Mouse (Mus musculus) layer of hippocampus, adult 2 months (tissue): ENCODE results near the gene Cdk6. TPM values are rescaled to one million over a fixed set of nuclear protein-coding genes. Genes with fewer than 3 reads are reported as not detected.
"Not testable (repeated sequence)": the region's sequence is repeated elsewhere in the genome, so short reads cannot be mapped to it uniquely, and the experiment has no call there.

Experiments
- DNase-seq, 2 experiments: peaks; one replicate each; pipeline ENCODE4 v3.0.0; 2022; ENCODE audit warnings: low spot score in 2 of 2
- H3K27ac ChIP-seq: fragments of 200-600 bp; 2 replicates; pipeline ENCODE4 v1.8.1; 2022
- H3K4me3 ChIP-seq: fragments of 200-600 bp; 2 replicates; pipeline ENCODE4 v1.8.1; 2022; ENCODE audit warnings: mild to moderate bottlenecking
- CTCF ChIP-seq: fragments of 200-600 bp; conservative IDR thresholded peaks from 2 replicates; pipeline ENCODE4 v1.8.1; 2022; ENCODE audit warnings: antibody characterized with exemption, mild to moderate bottlenecking, moderate library complexity
- total RNA-seq, 2 experiments: library from RNA; stranded (reverse); gene quantifications; 2 replicates each; pipeline ENCODE4 v1.2.3; 2021

The Cdk6 gene
- total RNA-seq, 2 experiments from 2014 or later: 3.5 to 6.3 TPM

DNA sequence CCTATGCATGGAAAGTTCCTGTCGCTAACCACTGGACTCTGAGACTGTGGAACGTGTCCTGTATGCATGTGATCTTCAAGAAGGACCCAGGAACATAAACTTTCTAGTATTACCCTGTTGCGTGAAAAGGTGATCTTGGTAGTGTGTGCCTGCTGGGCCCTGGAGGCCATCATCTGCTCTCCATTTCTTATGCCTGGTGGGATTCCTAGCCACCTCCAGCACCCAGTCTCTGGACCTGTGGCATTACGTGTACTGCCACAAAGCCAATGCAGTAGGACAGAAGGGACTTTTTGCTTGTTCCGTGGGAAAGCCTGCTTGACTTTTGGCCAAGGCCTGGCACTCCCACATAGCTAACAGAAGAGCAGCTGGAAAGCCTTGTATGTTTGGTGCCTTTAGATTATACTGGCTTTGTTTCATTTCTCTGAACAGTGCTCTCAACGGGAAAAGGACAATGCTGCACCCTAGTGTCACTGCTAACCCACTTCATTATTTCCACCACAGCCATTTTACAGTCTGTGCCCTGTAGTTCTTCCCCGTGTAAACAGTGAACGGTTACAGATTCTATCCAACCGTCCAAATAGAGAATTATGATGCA, 175.3 kb downstream of the Cdk6 start:
- Histone ChIP-seq H3K4me3 (no peak overlapping the region), H3K27ac (no peak overlapping the region)
- TF ChIP-seq CTCF: peak; percentile 87
- DNase-seq: peak; percentile 45 to 49

DNA sequence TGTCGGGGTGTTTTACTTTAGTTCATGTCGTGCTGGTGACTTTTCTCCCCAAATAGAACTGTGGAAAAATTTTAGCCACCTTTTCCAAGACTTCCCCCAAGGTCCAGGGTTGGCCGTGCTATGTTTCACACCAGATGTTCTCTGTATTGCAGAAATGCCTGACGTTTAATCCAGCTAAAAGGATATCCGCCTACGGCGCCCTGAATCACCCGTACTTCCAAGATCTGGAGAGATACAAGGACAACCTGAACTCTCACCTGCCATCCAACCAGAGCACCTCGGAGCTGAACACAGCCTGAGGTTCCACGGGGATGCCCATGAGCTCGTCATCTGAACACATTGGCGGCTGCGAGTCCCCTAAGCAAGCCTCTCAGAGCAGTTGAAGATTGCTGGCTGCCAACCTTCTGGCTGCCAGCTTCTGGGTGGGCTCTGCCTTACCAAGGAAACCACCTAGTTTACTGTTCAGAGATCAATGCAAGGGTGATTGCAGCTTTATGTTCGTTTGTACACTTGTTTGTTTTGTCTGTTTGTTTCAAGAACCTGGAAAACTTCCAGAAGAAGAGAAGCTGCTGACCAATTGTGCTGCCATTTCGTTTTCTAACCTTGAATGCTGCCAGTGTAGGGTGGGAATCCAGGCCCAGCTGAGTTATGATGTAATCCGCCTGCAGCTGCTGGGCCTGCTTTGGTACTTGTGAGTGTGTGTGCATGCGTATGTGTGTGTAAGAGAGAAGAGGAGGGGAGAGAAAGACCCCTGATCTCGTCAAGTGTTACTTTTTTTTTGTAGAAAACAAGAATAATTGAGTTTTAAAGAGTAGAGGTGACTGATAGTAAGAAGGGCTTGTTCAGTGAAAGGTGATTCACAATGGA, 179.4 kb downstream of the Cdk6 start:
- DNase-seq: no peak
- TF ChIP-seq CTCF: no peak

DNA sequence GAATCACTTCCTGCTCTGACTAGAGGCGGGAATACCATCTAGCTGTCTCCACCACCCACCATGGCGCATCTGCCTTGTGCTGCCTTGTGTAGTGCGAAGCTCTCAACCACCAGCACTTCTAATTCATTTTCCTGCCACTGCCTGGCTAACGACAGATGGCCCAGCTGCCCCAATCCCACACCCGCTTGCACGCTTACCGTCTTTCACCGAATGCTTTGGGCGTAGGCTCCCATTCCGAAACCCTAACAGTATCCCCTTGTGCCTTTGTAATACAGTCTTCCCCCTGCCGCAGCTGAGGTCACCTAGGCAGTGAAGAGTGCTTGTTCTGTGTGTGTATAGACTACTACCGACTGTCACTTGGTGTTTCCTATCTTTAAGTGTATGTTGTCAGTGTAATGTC, 180.5 kb downstream of the Cdk6 start:
- no peak for DNase-seq
- no peak for TF ChIP-seq CTCF
- Histone ChIP-seq H3K27ac (no peak overlapping the region), H3K4me3 (no peak overlapping the region)

More for the DNA sequence above, 179.4 kb downstream of the Cdk6 start:
- Histone ChIP-seq H3K27ac (no peak overlapping the region), H3K4me3 (no peak overlapping the region)

DNA sequence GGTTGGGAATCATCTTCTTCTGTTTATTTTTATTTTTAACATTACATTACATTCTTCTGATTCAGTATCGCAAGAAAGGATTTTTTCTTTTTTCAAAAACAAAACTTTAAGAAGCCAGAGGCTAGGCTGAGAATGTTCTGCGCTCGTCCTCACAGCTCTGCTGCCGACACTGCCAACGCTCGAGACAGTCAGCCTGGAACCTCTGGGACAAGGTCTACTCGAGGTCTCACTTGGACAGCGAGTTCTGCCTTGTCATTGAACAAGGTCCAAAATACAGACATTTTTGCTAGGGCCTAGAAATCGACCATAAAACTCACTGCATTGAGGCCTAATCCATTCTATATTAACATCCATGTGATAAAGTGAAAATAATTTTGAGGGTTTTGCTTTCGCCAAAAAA, 181.5 kb downstream of the Cdk6 start:
- DNase-seq: no peak
- Histone ChIP-seq H3K4me3 (no peak overlapping the region), H3K27ac (no peak overlapping the region)
- no peak for TF ChIP-seq CTCF

DNA sequence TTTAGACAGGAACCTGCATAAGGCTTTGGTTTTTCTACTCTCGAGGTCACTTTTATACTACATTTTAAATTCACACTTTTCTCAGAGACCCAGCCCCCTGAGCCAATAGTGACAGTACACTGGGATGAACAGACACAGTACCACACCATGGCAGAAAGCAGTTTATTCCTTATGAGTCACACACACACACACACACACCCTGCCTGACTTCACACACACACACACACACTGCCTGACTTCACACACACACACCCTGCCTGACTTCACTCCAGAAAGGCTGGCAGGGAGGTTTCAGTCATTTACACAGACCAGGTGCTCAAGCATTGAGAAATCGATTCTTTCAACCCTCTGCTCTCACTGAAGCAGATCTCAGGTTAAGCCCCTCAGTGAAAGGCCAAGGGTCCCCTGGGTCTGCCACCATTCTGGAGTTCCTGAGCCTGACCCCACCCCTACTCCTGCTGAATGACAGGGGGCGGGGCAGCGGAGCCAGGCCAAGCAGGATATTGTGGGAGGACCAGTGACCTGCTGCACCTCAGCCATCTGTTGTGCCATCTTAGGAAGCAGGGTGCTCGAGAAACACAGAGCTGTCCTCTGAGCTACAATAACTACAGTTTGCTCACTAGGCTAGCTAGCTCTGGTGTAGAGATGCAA, 185.9 kb downstream of the Cdk6 start:
- no peak overlapping the region for H3K27ac ChIP-seq
- no peak for TF ChIP-seq CTCF
- DNase-seq: no peak
- no peak overlapping the region for H3K4me3 ChIP-seq

DNA sequence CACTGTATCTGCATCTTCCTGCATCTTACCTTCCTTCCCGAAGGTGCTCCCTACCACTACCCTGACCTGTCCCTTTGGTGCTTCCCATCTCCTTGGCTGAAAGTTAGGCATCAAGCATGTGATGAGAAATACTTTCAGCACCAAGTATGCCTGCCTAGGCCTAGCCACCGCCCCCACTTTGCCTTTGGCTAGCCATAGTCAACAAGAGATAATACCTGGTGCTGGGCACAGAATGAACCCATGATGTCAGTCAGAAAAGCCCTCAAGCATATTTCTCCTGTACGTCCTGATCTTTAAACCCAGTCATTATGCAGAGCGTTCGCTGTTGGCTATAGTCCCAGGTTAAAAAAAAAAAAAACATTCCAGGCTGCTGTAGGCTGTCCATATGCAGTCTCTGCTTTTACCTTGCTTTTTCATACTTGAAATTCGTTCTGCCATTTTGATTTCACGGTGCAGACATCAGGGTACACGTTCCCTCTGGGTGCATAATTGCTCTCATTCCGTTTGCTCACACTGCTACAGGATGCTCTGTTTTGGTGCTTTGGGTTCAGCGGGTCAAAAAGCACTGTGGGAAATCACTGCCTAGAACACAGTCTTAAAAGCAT, 188.4 kb downstream of the Cdk6 start:
- no peak for DNase-seq
- Histone ChIP-seq H3K4me3 (no peak overlapping the region), H3K27ac (no peak overlapping the region)
- no peak for TF ChIP-seq CTCF

DNA sequence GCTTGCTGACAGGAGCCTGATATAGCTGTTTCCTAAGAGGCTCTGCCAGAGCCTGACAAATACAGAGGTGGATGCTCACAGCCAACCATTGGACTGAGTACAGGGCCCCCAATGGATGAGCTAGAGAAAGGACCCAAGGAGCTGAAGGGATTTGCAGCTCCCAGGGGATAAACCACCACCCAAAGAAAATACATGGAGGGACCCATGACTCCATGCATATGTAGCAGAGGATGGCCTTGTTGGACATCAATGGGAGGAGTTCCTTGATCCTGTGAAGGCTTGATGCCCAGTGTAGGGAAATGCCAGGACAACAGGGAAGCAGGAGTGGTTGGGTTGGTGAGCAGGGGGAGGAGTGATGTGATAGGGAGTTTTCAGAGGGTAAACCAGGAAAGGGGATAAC, 190.8 kb downstream of the Cdk6 start:
- H3K27ac ChIP-seq, H3K4me3 ChIP-seq, DNase-seq: not testable (repeated sequence)

DNA sequence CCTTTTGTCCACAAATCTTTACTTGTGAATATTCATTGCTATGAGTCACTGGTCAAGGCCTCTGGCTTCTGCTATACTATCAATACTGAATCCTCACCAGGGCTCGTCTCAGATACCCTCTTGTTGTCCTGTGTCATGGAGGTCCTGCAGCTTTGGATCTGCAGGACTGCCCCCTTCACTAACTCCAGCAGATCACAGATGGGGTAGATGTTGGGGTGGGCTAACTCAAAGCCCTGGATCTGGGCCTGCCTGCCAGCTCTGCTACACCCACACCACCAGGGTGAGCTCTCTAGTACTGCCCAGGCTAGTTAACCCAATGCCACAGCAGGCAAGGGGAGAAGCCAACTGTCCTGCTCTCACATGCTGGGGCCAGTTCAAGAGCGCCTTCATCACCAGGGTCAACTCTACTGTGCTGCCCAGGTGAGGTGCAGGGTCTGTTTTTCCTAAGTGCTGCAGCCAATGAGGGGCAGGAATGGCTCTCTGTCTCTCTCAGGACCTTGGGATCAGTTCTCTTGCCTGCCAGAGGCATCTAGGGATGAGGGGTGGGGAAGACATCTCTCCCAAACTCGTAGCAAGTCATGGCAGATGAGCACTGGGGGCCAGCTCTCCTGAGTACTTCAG, 195.4 kb downstream of the Cdk6 start:
- TF ChIP-seq CTCF: no peak
- DNase-seq: no peak
- Histone ChIP-seq H3K27ac (no peak overlapping the region), H3K4me3 (no peak overlapping the region)

DNA sequence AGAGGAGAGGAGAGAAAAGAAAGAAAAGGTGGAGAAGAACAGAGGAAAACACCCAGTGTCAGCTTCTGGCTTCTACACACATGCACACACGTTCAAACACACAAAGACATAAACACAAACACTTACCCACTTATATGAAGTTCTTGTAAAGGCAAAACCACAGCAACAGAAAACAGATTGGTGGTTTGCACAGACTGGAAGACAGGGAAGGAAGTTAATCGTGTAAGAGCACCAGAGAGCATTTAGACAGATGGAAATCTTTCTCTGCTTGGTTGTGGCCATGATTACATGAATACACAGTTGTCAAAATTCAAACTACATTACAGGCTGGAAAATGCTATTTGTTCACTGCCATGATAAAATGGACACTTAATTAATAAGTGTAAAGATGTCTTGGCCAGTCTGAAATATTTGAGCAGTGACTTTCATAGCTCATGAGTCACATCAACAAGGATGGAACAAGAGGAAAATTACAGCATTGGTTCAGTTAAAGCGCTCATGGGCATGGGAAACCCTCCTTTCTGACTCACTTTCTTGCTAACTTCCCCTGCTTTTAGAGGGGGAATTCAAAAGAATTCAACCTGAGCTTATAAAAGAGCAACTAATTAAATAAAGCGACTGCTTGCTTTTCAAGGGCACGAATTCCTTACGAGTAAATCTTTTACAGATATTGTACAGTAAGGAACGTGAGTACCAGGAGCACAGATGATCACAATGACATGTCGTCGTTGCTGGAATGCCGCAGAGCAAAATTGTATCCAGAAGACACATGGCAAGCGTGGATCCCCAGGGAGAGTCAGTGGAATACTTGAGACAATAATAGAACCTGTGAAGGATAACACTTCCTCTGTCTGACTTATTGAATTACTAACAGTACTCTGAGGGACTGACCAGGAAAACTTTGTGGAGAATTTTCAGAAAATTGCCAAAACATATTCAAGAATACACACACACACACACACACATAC, 197.5 kb downstream of the Cdk6 start:
- Histone ChIP-seq H3K27ac (no peak overlapping the region), H3K4me3 (no peak overlapping the region)
- no peak for DNase-seq
- TF ChIP-seq CTCF: no peak

DNA sequence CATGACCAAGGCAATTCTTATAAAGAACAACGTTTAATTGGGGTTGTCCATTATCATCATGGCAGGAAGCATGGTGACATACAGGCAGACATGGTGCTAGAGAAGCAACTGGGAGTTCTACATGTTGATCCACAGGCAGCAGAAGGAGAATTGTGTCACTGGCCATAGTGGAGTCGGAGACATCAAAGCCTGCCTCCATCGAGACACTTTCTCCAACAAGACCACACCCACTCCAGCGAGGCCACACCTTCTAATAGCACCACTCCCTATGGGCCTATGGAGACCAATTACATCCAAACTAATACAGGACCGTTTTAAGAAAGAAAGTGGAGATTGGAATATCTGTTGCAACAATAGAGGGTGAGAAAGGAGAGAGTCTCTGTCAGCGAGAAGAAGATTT, 200.6 kb downstream of the Cdk6 start:
- no peak for DNase-seq
- H3K4me3 ChIP-seq: no peak overlapping the region
- no peak overlapping the region for H3K27ac ChIP-seq
- no peak for TF ChIP-seq CTCF

DNA sequence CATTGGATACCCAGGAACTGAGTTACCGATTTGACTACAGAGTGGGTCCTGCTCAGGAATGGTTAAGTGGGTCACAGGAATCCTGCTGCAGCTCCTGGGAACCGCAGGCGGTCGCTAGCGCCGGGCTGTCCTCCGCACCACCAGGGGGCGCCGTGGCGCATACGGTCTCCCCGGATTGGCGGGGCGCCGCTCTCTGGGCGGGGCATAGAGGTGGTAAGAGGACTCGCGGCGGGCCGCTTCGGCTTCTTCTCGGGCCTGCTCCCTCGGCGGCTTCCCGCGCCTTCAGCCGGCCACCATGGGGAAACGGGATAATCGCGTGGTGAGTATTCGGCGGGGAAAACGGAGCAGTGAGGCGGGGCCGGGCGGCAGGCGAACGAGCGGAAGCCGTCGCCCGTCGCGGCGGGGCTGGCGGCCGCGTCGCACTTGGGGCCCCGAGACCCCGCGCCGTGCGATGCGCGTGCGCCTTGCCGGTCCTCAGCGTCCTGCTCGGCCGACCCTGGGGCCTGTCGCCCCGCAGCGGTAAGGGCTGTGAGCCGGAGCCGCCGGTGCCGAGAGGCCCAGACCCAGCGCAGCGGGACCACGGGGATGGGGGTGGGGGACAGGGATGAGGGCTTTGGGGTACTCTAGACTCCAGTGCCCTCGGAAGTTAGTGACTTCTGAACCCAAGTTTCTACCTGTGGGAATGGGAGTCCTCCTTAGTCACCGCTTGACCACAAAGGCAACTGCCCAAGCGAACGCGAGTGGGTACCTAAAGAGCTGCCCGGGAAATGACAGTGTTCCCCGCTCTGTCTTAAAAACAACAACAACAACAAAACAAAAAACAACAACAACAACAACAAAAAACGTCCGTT, 202.6 kb downstream of the Cdk6 start, which contains the start of gene Fam133b:
Fam133b (plus strand) TSS at position 205 of the 851 bp plus-strand sequence.
- peak within 1 kb of the TSS; percentile 69 for H3K4me3 ChIP-seq
- DNase-seq: peak; percentile 94 to 99
- TF ChIP-seq CTCF: peak; percentile 99
- peak within 1 kb of the TSS; percentile 95 for H3K27ac ChIP-seq
